Mouse (Mus musculus): ENCODE results near the gene Ift20.
"Not testable (repeated sequence)": the region's sequence is repeated elsewhere in the genome, so short reads cannot be mapped to it uniquely, and the experiment has no call there.

Ift20 gene

GRCm38 (mm10) chr11:78557241-78557640, 21.1 kb downstream of the Ift20 start:
- intact Hi-C loops (cut with DNase I): no loop called here

- intact Hi-C loops (cut with DNase I): no loop called here
Measured at GRCm38 (mm10) chr11:78560447-78560846, 24.3 kb downstream of the Ift20 start.

- intact Hi-C loops (cut with DNase I): no loop called here
Measured at GRCm38 (mm10) chr11:78566775-78567174, 30.6 kb downstream of the Ift20 start.

- intact Hi-C loops (cut with DNase I): no loop called here
Measured at GRCm38 (mm10) chr11:78567614-78568013, 31.5 kb downstream of the Ift20 start.

- intact Hi-C loops (cut with DNase I): no loop called here
Measured at GRCm38 (mm10) chr11:78568827-78569226, 32.7 kb downstream of the Ift20 start.

GRCm38 (mm10) chr11:78569806-78570205, 33.6 kb downstream of the Ift20 start:
- intact Hi-C loops (cut with DNase I): no loop called here

GRCm38 (mm10) chr11:78571441-78571840, 35.3 kb downstream of the Ift20 start:
- intact Hi-C loops (cut with DNase I): no loop called here

GRCm38 (mm10) chr11:78571854-78572253, 35.7 kb downstream of the Ift20 start:
- intact Hi-C loops (cut with DNase I): no loop called here

- intact Hi-C loops (cut with DNase I): not testable (repeated sequence)
Measured at GRCm38 (mm10) chr11:78574031-78574430, 37.9 kb downstream of the Ift20 start.

- intact Hi-C loops (cut with DNase I): no loop called here
Measured at GRCm38 (mm10) chr11:78574536-78574935, 38.4 kb downstream of the Ift20 start.

- intact Hi-C loops (cut with DNase I): no loop called here
Measured at GRCm38 (mm10) chr11:78574975-78575374, 38.8 kb downstream of the Ift20 start.

- intact Hi-C loops (cut with DNase I): no loop called here
Measured at GRCm38 (mm10) chr11:78582848-78583247, 46.7 kb downstream of the Ift20 start.

GRCm38 (mm10) chr11:78586099-78586498, 49.9 kb downstream of the Ift20 start:
- intact Hi-C loops (cut with DNase I): no loop called here

GRCm38 (mm10) chr11:78587677-78588076, 51.5 kb downstream of the Ift20 start:
- intact Hi-C loops (cut with DNase I): not testable (repeated sequence)
